Mouse (Mus musculus): ENCODE data around the gene Ace3.

Gene Ace3

DNA sequence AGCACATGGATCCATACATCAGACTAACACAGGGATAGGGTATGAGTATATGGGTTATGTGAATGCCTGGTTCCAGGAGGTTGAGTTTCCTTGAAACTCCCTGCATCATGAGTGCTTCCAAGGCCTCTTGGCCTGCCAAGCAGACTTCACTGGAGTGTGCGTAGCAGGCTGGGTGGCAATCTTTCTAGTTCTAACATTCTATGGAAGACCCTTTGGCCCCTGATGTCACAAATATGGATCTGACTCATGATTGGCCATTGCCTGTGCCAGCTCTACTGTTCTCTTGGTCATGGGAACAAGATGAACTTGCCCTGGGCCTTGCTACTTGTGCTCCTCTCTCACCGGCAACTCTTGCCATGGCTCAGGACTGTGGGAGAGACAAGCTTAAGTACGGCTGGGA, at the start of gene Ace3:
Gene Ace3 (plus strand): TSS at position 301 of the 400 bp plus-strand sequence.
- in situ Hi-C loops (cut with MboI, MseI): no loop called here

DNA sequence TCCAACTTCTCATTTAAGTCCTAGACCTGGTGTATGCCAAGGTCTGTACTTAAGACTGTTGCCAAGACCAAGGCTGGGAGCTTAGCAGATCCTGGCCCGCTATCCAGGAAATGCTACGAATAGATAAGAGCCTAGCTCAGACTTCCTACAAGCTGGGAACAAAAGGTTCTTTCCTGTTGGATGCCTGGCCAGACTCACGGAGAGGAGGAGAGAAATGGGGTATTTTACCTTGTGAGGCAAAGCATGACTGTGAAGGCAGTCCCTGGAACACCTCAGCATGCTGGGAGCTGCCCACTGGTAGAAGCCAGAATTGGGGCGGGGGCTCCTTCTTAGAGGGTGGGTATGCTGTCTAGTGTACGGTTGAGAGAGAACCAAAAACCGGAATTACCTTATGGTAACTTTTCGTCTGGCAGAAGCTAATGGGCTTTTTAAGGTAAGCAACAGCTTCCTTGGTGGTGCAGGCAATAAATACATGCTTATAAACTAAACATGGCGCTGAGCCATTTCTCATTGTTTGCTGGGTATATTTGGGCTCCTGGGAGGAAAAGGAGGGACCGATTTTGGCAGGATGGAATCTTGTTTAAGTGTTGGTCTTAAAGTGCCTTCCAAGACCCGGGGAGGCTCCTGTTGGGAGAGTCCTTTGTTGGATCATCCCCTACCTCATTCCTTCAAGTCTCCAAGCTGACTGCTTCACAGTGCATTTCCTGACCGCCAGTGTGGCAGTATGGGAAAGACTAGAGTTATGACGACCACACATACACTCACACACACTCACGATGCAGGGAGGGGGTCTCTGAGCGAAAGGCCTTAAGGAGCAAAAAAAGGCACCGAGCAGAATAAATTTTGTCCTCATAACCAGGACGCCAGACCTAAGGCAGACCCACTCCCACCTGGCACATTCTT, 49.5 kb upstream of the Ace3 start:
- in situ Hi-C loops (cut with MboI, MseI): loop anchor here in 1 of 2 experiments (5.0 to 10.0 kb wide), 2 partner anchors 227 to 380 kb away; no protein-coding TSS in a partner anchor

DNA sequence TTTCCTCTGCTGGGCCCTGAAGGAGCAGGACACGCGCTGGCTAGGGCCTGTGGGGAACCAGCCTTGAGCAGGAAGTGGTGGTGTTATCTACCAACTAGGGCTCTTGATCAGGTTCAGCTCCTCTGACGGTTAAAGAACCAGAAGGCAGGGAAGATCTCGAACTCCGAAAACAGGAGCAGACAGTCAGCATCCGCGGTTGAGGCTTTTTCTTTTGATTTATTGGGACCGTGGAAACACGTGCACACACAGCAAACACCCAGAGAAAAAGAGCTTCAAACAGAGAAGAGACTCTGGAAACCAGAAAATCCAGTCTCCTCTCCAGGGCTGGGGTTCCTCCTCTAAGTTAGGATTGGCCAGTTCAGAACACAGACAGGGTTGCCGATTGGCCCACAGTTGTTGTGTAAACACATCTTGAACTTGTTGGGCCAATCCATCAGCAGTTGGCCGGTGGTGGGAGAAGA, 47.8 kb upstream of the Ace3 start:
- in situ Hi-C loops (cut with MboI, MseI): loop anchor here in 1 of 2 experiments (5.0 to 10.0 kb wide), 2 partner anchors 226 to 378 kb away; no protein-coding TSS in a partner anchor

DNA sequence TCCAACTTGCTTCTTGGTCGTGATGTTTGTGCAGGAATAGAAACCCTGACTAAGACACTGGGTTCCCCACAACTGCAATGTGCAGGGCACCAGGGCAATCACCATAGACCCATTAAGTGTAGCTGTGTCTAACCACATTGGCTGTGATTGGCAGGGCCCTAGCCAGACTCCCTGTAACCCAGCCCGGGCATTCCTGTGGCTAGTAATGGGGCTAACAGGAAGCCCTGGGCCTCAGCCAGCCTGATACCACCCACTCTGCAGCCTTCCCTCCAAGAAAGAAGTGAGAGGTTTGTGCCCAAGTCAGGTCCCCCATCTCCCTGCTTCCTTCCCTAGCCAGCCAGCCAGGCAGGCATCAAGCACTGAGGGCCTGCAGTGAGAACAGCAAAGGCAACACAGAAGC, 46.2 kb upstream of the Ace3 start:
- in situ Hi-C loops (cut with MboI, MseI): loop anchor here in 1 of 2 experiments (5.0 to 10.0 kb wide), 2 partner anchors 224 to 377 kb away; no protein-coding TSS in a partner anchor

DNA sequence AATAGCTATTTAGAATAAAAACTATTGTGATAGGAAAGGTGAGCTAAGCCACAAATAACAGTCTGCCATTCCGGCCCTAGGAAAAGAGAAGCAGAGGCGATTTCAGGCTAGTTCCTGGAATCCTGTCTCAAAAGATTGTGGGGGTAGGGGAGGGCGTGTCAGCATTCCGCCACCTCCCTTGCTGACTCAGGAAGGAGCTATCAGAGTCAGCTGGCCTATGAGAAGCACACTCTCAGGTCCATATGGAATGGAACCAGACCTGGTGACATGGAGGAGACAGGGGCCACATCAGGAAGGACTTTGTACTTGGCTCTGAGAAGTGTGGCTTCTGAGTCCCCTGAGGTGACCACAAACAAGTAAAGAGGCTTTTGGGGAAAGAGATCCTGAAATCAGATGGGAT, 44.0 kb upstream of the Ace3 start:
- in situ Hi-C loops (cut with MboI, MseI): loop anchor here in 1 of 2 experiments (10.0 kb wide), 1 partner anchor 614 kb away; no protein-coding TSS in a partner anchor

DNA sequence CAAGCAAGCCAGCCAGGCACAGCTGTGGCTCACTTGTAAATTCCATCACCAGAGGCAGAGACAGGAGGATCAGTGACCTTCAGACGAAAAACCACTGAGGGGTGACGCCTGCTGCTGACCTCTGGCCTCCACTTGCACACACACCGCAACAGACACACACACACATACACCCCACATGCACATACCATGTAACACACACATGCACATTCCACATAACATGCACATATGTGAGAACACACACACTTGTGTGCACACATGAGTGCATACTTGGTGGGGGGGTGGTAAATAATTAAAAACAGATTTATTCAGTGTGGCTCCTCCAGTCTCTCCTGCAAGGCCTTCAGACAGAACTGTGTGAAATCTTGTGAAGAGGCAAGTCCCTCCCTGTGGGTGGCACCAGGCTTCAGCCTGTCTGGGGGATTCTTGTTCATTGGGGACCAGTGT, 42.9 kb upstream of the Ace3 start:
- in situ Hi-C loops (cut with MboI, MseI): loop anchor here in 1 of 2 experiments (10.0 kb wide), 1 partner anchor 613 kb away; no protein-coding TSS in a partner anchor

DNA sequence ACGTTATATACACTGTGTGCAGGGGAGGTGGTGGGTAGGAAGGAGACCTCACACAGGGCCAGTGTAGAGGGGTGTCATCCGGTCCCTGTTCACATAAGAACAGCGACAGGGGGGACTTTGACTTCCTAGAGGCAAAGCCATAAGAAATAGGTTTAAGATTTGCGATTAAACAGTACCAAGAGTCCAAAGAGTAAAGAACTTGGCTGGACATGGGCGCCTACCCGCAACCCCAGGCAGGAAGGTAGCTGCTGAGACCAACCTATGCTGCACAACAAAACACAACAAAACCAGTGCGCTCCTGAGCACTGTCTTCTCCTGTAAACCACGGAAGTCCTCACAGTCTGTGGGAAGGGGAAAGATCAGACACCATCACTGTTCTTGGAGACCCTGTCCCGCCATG, 42.4 kb upstream of the Ace3 start:
- in situ Hi-C loops (cut with MboI, MseI): loop anchor here in 1 of 2 experiments (10.0 kb wide), 1 partner anchor 613 kb away; no protein-coding TSS in a partner anchor

DNA sequence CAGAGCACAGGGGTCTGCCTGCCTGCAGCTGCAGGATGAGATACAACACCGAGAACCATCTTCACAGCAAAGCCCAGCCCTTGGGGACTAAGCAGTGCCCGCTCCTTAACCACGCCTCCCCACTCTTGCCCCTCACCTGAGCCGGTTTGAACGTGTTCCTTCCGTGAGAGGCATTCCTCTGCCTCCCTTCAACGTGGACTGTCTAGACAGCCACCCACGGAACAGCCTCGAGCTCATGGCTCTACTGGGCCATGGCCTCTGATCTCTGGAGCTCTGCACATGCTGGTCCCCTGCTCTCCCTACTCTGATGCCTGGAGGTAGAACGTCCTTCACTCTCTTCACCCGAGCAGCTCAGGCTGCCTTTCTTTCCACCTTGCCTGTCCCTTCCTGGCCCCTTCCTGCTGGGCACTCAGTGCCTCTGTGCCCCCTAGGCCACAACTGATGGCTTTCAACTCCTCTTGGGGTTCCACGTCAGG, 41.5 kb upstream of the Ace3 start, which contains the start of gene Cyb561:
Gene Cyb561 (minus strand): TSS at position 426 of the 476 bp plus-strand sequence.
- in situ Hi-C loops (cut with MboI, MseI): loop anchor here in 1 of 2 experiments (10.0 kb wide), 1 partner anchor 612 kb away; no protein-coding TSS in a partner anchor

DNA sequence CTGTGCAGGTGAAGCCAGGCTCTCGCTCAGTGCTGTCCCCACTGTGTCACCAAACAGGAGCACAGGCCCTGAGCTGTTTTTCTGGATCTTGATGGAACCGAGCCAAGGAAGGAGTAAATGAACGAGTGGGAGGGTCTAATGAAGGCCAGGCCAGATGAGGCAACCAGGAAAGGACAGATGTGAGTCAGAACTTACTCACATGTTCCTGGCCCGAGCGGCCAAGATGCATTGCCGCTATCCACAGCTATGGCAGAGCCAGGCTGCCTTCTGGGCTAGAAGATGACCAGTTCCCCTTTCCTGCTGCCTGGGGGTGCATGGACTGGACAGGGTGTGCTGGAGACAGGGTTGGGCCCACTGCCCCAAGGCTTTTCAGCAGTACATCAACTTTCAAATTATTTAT, 41.1 kb upstream of the Ace3 start:
- in situ Hi-C loops (cut with MboI, MseI): loop anchor here in 1 of 2 experiments (10.0 kb wide), 1 partner anchor 611 kb away; no protein-coding TSS in a partner anchor

DNA sequence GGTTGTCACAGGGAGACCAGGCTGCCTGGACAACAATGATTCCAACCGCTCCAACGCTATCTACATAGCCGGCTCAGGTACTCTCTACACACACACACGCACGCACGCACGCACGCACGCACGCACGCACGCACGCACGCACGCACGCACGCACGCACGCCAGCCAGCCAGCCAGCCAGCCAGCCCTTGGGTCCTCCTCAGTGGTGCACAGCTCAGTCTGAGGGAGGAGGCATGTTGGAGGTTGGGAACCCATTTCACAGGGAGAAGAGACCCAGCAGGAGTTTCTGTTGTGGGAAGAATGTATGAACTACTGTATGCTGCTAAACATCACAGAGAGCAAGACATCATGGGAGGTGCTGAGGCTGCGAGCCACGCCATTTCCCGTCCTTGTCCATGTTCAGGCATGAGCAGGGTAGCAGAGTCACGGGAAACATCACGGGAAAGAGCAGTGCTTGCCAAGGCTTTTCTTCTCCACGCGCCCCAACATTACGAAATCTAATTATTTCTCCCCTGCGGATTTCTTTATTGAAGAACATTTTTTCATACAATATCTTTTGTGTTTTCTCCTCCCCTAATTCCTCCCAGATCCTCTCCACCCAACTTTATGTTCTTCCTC, 38.6 kb upstream of the Ace3 start:
- in situ Hi-C loops (cut with MboI, MseI): loop anchor here in 1 of 2 experiments (10.0 kb wide), 1 partner anchor 609 kb away; no protein-coding TSS in a partner anchor

DNA sequence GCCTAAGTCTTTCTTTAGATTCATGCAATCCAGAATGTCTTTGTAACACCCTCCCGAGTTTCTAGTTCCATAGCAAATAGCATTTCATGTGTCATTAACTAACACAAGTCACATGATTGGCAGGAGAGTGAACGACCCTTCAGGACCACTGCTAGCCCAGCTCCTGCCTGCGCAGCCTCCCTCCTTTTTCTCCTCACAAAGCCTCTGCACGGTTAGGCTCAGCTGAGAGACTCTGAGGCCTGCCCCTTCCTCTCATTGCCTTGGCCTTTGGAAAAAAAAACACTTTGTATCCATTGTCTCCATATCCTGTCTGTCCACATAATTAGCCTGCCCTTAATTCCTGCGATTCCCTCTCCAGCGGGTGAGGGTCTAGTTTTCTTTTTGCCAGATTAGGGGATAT, 37.0 kb upstream of the Ace3 start:
- in situ Hi-C loops (cut with MboI, MseI): loop anchor here in 1 of 2 experiments (10.0 kb wide), 1 partner anchor 607 kb away; no protein-coding TSS in a partner anchor

DNA sequence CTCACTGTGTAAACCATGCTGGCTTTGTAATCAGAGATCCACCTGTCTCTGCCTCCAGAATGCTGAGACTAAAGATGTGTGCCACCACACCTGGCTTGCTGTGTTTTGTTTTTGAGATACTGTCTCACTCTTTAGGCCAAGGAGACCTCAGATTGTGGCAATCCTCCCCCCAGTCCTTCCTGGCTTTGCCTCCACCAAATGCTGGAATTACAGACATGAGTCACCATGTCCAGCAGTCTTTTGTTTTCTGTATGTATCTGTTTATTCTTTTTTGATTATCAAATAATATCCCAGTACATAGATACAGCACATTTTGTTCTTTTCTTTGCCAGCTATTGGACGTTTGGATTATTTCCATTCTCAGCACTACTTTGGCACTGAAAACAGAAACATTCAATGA, 35.9 kb upstream of the Ace3 start:
- in situ Hi-C loops (cut with MboI, MseI): loop anchor here in 1 of 2 experiments (10.0 kb wide), 1 partner anchor 606 kb away; no protein-coding TSS in a partner anchor

DNA sequence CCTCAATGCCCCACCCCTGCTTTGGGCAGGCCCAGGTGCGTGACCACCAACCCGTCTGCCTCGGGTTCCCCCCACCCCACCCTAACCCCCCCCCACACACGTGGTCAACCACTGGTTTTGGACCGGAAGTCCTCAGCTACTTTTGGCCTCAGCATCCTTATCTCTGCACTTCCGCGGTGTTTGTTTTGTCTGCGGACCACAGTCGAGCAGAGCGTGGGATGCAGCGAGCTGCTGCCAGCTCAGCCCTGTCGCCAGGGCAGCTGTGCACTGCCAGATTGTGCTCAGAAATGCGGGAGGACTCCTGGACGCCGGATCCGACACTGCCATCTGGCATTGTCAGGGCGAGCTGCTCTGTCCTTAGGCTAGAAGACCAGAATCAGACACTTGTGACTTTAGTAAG, 35.1 kb upstream of the Ace3 start:
- in situ Hi-C loops (cut with MboI, MseI): loop anchor here in 1 of 2 experiments (10.0 kb wide), 1 partner anchor 605 kb away; no protein-coding TSS in a partner anchor

DNA sequence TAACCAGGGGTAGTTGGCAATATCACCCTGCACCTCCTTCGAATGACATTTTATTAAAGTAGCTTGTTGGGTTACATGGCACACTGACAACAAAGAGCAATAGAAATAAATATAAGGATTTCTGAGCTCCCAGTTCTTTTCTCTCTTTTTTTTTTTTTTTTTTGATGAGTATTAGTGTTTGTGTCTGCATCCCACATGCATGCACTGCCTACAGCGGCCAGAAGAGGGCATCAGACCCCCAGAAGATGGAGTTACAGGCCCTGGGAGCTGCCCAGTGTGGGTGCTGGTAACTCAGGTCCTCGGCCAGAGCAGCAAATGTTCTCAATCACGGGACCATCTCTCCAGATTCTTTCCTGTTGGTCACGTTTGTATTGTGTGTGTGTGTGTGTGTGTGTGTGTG, 29.8 kb upstream of the Ace3 start:
- in situ Hi-C loops (cut with MboI, MseI): no loop called here

DNA sequence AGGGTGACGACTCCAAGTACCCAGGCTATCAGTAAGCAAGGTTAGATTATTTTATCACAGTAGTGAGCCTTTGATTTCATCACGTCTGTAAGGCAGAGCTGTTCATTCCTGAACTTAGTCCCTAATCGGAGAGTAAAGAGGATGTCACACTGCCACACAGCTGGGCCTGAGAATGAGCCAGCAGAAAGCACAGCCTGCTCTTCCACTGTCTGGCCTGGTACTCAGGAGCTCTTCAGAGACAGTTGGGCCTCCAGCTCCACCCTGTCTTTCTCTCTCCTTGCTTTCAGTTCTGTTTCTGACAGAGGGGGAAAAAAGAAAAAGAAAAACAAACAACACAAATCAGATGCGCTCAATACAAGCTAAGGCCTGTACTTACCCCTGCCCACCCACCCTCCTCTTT, 28.2 kb upstream of the Ace3 start:
- in situ Hi-C loops (cut with MboI, MseI): no loop called here

DNA sequence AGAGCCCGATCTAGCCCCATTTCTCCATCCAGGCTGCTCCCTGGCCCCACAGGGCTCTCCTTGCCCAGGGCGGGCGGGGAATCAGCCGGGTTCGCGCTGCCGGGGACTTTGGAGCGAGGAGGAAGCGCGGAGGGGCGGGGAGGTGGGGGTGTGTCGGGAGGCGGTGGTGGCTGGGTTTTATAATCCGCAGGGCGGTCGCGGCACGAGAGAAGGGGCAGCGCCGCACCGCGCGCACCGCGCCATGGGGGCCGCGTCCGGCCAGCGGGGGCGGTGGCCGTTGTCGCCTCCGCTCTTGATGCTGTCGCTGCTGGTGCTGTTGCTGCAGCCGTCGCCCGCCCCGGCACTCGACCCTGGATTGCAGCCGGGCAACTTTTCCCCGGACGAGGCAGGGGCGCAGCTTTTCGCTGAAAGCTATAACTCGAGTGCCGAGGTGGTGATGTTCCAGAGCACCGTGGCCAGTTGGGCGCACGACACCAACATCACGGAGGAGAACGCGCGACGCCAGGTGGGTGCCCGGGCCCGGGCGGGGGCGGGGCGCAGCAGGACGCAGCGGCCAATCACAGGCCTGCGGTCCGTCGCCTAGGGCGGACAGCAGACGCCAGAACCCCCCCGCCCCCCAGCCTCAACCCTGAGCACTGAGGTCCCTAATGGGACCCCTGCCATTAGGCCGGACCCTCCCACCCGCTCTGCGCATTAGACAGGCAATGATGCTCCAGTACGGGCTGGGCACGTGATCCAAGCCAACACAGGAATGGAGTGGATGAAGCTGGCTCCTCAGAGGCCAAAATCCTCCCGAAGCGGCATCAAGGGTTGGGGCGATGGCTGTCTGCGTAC, 26.5 kb upstream of the Ace3 start, which contains the start of gene Ace:
Gene Ace (plus strand): TSS at position 205 of the 834 bp plus-strand sequence.
- in situ Hi-C loops (cut with MboI, MseI): no loop called here

DNA sequence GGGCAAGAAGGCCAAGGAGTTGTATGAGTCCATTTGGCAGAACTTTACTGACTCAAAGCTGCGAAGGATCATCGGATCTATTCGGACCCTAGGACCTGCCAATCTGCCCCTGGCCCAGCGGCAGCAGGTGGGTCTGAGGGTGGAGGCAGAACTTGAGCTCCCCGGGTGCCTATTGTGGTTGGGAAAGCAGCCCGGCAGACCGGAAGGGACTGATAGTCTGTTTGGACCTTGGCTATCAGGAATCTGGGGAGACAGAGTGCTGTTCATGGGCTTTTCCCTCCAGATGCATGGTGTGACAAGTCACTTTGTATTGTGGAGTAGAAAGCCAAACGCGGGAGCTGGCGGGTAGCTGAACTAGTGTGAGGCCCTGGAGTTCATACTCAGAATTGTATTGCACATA, 25.5 kb upstream of the Ace3 start:
- in situ Hi-C loops (cut with MboI, MseI): no loop called here

DNA sequence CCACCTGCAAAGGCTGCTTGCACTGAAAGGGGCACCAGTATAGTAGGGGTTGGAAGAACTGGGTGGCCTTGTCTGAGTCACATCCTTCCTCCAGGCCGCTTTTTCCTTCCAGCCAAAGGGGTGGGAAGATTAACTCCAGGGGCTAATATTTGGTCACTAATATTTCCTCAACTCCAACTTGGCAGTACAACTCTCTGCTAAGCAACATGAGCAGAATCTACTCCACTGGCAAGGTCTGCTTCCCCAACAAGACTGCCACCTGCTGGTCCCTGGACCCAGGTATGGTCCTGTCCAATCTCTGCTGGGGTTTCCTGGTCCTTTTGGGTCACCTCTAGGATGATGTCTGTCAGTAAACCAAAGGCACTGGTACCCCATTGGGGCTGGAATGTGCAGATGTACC, 25.0 kb upstream of the Ace3 start:
- in situ Hi-C loops (cut with MboI, MseI): no loop called here

DNA sequence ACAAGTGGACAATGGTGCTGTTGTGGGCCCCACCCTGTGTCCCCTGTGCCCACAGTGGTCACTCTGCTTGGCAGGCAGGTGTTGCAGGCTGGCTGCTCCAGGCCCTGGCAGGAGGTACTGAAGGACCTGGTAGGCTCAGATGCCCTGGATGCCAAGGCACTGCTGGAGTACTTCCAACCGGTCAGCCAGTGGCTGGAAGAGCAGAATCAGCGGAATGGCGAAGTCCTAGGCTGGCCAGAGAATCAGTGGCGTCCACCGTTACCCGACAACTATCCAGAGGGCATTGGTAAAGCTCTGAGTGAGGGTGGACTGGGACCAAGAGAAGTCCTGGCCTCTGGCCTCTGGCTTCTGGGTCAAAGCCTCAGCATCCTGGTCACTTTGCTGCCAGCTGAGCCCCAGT, 19.9 kb upstream of the Ace3 start:
- in situ Hi-C loops (cut with MboI, MseI): no loop called here

DNA sequence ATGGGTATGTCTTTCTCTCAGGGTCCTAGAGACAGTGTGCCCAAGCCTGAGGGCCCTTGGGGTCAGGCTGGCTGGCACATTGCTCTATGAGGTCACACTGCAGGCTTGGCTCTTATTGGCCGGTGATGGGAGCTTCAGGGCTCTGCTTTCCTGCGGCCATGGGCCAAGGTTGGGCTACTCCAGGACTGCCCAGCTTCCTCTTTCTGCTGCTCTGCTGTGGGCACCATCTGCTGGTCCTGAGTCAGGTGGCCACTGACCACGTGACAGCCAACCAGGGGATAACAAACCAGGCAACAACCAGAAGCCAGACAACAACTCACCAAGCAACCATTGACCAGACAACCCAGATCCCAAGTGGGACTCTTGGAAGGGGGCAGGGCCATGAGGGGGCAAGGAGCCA, 19.4 kb upstream of the Ace3 start:
- in situ Hi-C loops (cut with MboI, MseI): no loop called here

All from T-helper 17 cell (primary cell).